Mouse (Mus musculus): ENCODE data around the gene Psmf1.

Gene Psmf1

DNA sequence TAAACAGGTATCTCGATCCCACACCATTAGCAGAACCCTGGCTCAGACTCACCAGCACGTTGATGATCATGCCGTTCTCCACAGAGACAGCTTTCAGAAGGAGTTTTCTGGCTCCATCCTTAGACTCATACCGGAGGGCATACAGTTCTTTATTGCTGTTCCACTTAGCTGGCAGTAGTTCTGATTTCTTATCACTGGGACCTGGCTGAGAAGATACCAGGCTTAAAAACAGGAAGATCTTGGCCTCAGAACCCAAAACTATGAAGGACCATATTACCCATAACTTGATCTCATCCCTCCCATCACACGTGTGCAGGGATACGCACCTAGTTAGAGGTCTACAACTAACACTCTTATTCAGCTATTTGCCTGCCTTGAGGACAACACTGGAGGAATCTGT is 8.6 kb downstream of the Psmf1 start:
- no peak for DNase-seq (ENCODE audit: low spot score in 2 of 2)

DNA sequence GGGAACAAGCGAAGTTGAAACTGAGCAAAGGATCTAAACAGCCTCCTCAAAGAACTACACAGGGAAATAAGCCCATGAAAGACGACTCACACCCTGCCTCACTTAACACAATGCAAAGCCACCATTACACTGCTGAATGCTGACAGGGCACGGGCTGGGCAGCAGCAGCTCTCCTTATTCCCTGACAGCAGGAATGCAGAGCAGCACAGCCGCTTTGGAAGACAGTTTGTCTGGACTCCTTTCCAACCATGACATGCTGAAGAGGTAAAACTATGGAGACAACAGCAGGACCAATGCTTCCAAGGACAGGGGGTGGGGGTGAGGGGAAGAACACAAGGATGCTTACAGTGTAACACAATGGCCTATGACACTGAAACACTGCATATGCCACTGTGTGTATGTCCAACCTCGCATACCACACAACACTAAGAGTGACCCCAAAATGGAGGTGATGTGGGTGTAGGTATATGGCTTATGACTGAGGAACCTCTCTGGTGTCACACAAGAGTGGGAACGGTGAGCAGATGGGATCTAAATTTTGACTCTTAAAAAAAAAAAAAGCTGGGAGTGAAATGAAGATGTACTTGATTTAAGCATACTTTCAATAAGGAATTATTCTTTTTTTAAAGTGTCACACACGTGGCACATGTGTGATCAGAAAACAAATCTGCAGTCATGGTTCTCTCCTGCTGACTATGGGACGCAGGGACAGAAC is 10.7 kb downstream of the Psmf1 start:
- DNase-seq (ENCODE audit: low spot score in 2 of 2), result no peak

DNA sequence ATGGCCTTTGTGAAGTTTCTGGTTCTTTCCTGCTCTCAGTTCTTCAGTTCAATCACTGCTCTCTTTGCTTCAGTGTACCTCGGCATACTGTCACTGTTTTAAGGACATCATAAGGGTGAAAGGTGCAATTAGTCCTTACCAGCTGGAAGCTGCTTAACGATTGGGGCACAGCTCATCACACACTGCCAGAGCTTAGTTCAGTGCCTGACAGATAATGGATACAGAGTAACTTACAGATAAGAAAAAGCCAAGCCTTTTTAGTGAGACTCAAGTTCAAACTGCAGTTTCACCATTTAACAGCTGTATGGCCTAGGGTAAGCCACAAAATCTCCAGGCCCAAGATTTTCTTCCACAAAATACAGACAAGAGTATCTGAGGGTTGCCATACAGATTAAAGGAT is 19.9 kb downstream of the Psmf1 start:
- no peak for DNase-seq (ENCODE audit: low spot score in 2 of 2)

DNA sequence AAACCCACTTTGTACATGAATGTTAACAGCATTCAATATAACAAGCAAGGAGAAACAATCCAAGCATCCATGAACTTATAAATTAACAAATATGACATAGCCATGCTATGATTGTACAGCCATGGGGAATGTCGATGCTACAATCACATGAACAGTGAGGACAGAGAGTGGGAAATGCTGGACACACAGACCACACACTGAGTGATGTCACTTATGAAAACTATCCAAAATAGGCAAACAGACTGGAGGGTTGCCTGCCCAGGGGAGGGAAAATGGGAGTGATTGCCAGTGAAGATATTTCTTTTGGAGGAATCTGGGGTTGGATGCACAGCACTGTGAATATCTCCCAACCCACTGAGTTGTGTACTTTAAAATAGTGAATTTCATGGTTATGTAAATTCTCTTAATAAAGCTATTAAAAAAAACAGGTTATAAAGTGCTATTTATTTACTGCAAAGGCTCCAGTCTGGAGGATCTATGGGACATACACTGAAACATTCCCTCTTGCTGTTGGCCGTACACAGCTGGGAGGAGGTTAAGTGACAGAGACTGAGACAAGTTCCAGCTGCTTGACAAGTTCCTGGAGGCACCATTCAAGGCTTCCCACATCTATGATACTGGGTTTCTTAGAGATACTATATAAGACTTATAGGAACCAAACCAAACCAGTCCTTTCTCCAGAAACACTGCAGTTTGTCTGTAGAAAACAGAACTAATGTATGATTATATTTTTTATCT is 27.5 kb downstream of the Psmf1 start:
- DNase-seq (ENCODE audit: low spot score in 2 of 2), result no peak

DNA sequence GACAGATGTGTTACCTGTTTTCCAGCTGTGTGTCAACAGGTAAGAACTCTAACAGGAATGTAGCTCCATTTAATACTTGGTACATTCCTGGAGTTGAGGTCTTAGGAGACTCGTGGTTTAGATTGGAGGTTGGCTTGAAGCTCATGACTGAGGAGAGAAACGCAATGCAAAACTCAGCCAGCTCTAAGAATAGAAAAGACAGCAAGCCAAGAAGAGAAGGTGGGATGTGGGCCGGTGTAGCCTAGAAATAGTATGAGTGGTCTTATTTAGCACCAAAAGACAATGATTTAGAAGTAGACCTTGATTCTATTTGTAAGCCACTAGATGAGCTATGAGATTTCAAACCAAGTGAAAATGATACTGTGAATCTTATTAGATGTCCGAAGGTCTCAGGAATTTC is 28.5 kb downstream of the Psmf1 start:
- peak in 1 of 2 experiments; percentile 55 for DNase-seq (ENCODE audit: low spot score in 2 of 2)

DNA sequence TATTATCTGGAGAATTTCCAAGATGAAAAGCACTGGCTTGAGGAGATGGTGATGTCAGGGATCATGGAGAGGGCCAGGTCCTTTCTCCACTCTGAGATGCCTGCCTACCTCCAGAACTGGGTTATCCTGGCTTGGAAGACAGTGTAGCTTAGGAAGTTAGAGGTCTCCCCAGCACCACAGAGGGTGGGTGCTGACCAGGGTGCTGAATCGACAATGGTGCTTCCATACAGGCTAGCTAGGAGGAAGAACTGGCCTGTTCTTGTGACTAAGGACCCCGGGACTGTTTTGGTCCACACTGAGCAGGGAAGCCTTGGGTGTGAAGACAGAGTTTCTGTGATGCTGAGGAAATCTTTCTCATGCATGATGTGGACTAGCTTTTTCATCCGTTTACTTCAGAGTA is 31.3 kb downstream of the Psmf1 start:
- no peak for DNase-seq (ENCODE audit: low spot score in 2 of 2)

DNA sequence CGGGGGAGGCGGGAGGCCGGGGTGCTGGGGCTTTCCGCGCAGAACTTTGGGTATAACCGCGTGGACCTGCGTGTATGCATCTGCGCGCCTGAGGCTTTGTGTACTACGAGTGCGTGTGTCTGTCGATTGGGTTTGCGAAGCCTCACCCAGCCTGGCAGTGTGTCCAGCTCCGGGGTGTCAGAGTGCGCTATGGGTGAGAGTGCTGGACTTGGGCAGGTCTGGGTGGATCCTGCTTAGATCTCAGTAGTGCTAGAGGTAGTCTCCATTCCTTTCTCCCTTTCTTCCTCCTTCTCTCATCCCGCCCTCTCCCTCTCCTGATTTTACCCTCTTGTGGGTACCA is 41.2 kb downstream of the Psmf1 start:
- no peak for DNase-seq (ENCODE audit: low spot score in 2 of 2)

DNA sequence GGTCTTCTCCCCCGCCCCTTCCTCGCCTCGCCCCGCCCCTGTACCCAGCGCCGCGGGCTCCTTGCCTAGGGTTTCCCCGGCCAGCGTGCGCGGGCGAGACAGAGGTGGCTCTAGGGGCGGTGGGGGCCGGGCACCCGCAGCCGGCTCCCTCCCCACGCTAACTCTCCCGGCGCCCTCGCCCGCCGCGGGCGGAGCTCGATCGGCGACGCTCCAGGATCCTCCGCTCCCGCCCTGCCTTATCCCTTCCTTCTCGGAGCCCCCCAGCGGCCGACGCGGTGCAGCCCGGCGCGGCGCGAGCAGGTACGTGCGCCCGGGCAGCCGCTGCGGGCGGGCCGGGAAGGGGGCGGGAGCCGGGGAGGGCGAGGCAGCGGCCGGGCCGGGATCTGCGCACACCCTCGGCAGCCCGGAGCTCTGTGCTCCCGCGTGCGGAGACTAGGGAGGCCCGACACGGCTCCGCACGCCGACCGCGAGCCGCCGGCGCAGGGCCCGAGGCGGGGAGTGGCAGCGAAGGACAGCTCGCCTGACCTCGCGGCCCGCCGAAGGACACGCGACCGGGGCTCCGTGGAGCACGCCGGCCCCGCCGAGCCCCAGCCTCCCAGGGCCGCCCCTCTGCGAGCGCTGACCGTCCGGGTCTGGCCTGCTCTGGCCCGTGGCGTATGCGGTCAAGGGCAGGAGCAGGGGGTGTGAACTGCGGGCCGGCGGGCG is 41.7 kb downstream of the Psmf1 start:
- peak in 1 of 2 experiments; percentile 41 for DNase-seq (ENCODE audit: low spot score in 2 of 2)

DNA sequence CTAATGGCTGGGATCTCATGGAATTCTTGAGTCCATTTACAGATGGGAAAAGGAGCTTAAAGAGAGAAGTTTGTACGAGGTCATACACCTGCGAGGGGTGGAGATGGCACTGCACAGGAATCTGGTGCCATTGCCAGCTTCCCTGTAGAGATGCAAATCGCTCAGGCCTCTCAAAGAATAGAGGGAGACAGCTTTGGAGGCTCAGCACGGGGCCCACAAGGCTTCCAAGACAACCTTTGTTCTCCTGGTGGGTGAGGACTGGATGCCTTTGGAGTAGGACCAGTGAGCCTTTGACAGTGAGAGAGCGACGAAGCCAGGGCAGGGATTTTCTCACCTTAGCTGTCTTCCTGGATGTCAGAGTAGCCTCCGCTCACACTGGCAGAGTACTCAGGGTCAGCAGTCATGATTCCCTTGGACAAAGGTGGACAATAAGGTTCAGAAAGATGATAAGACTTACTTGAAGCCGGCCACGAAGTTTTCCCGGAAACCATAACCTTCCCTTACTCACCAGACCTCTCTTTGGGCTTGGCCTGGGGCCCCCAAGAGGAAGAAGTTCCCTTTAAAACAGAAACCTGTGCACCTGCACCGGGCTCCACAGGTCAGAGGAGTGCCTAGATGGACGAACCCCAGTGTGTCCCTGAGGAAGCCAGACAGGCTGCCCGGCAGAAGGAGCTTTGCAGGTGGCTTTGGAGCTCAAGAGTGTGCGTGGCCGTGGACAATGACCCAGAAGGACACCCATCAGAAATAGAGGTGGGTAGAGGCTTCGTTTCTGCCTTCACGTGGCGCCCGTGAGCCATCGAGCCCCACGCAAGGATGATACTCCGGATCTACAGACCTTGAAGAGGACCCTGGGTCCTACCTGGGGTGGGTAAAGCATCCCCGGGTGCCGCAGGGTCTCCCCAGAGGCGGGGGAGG is 42.5 kb downstream of the Psmf1 start, which contains the start of gene Tmem74b:
Tmem74b (plus strand) TSS at position 778 of the 915 bp plus-strand sequence.
- DNase-seq (ENCODE audit: low spot score in 2 of 2), result no peak

DNA sequence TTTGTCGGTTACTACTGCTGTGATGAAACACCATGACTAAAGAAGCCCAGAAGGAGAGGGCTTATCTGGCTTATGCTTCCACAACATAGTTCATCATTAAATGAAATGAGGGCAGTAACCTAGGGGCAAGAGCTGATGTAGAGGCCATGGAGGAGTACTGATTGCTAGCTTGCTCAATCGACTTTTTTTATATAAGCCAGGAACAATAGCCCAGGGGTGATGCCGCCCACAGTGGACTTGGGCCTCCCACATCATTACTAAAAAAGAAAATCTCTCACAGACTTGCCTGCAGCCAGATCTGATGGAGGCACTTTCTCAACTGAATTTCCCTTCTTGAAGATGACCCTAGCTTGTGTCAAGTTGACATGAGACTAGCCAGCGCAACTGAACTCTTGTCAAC is 61.0 kb downstream of the Psmf1 start:
- no peak for DNase-seq (ENCODE audit: low spot score in 2 of 2)

DNA sequence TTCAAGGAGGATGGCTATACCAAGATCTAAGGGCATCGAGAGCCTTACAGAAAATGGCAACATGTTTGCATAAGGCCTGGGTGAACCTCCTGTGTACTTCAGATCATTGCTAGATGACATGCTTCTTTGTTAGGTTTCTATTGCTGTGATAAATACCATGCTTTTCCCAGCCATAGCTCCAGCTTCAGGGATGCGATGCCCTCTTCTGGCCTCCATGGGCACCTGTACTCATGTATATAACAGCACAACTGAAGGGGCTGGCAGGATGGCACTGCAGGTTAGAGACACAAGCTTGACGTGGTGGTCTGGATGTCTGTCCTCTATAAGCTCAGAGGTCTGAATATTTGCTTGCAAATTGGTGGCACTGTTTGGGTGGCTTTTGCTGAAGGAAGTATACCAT is 61.6 kb downstream of the Psmf1 start:
- peak in 1 of 2 experiments; percentile 36 for DNase-seq (ENCODE audit: low spot score in 2 of 2)

DNA sequence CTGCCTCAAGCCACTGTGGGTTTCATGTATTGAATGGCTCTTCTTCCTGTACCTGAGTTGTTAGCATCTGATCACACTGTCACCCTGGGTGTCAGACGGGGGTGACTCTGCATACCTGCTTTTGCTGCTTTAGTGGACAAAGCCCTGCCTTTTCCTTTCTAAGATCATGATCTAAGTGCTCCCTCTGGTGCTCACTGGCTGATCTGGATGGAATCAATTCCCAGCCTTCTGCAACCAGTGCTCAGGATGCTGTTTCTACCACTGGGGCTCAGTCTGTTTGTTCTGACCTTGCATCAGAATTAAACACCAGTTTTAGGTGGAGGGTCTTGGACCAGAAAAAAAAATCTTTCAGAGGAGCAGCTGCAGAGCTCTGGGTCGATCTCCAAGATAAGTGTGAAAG is 67.8 kb downstream of the Psmf1 start:
- DNase-seq (ENCODE audit: low spot score in 2 of 2), result no peak

DNA sequence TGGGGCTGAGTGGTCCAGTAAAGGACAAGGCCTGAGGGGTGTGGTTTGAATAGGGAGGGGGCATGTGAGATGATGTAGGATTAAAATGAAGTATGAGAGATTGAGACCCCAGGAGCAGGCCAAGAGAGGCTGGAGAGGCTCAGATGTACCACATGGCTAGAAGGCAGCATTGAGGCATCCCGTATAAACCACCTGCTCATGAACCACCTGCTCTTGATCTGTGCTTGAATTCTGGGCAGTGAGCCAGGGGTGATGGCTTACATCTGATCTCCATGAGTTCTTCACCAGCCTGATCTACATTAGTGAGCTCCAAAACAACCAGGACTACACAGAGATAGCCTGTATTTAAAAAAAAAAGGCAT is 73.0 kb downstream of the Psmf1 start:
- DNase-seq (ENCODE audit: low spot score in 2 of 2), result no peak

DNA sequence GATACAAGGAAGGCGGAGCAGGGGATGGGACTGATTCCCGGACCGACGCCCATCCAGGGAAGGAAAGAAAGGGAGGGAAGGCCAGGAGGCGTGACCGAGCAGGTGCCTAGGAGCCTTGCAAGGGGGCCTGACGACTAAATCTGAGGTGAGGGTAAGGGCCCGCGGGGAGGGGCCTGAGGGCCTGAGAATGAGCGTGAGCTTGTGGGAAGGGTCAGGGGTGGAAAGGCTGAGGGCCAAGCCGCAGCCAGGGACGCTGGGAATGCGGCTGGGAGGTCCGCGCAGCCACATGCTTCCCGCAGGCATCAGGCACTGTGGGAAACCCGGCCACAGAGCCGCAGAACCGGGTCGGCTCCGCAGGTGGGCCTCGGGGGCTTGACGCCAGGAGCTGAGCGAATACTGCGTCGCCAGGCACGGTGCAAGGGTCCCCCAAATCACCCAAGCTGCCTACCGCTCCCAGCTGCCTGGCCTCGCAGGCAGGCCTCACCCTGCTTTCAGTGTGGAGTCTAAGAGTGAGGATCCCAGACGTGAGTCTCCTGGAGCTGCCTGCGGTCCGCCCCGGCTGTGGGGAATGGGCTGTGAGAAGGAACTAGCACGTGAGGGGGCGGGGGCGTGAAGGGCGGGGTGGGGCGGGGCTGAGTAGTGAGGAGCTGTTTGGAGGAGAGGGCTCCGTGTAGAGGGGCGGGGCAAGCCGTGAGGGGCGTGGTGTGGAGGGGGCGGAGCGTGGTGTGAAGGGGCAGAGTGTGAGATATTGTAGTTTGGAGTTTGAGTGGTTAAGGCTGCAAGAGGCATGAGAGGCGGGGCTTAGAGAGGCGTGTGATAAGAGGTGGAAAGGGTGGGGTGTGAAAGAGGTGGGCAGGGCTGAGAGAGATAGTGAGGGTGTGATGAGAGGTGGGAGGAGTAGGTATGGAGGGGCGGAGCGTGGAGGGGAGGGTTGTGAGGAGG is 73.7 kb downstream of the Psmf1 start:
- no peak for DNase-seq (ENCODE audit: low spot score in 2 of 2)

DNA sequence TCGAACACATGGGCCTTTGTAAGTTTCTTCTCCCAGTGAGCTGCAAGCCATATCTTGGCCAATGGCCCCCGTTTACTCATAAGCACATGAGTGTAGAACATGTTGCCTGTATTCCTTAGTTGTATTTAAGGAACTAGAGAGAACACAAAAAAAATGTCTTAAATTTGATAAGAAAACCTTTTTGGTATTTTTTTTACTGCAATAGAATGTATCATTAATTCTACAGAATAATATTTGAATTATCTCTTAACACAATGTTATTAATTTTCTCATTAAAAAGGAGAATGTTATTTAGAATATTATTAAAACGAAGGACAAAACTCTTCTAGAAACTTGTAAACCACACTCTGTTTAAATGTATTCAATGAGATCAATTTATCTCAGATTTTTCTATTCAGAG is 75.6 kb downstream of the Psmf1 start, which contains the start of gene Rad21l:
Rad21l (minus strand) TSS at position 101 of the 400 bp plus-strand sequence.
- DNase-seq (ENCODE audit: low spot score in 2 of 2), result no peak
